Mouse (Mus musculus) neutrophil, adult 83 days (primary cell): ENCODE measurements around the gene Sult2a7. TPM values are rescaled to one million over a fixed set of nuclear protein-coding genes. Genes with fewer than 3 reads are reported as not detected.

ENCODE experiments used
- total RNA-seq, 2 experiments: library from RNA; stranded (reverse); gene quantifications; one replicate each; pipeline ENCODE4 v1.2.4; 2023

Sult2a7 gene
- total RNA-seq: not detected

GRCm38 (mm10) chr7:14494130-14494529 lies at the start of gene Sult2a7:
Sult2a7 (minus strand) TSS chr7:14494230.

GRCm38 (mm10) chr7:14446534-14446933 lies 47.5 kb downstream of the Sult2a7 start, which contains the start of gene Sult2a8:
Sult2a8 (minus strand) TSS chr7:14446769.

Other genes starting within 250 kb of the Sult2a7 start
- not detected for gene Sult2a6, start 239.4 kb downstream of the Sult2a7 start, total RNA-seq
- gene Obox8, start 160.7 kb downstream of the Sult2a7 start, total RNA-seq: not detected
- gene Sult2a8, start 47.5 kb downstream of the Sult2a7 start, total RNA-seq: not detected
- not detected for gene Vmn1r90, start 69.3 kb upstream of the Sult2a7 start, total RNA-seq
- gene Obox7, start 165.3 kb upstream of the Sult2a7 start, total RNA-seq: not detected